15 mouse cellular contexts compared by ENCODE assay signal in genomic region chr17:87118966-87119526, GRCm38 (mm10). TPM values are rescaled to one million over a fixed set of nuclear protein-coding genes. Genes with fewer than 3 reads are reported as not detected.
A peak's percentile ranks its signal among the peaks of the same experiment; 100 is the strongest.
DNase-seq lines count a peak whose midpoint lies in the region; ATAC-seq and TF ChIP-seq lines count a peak whose summit lies in the region.
"Had no signal": no experiment of that assay in that cellular context is flagged by ENCODE, and none has a peak within 500 bp of the region (broad histone marks: within the 10 kb centered on the region; RNA-seq: fewer than 3 reads in every experiment).

No protein-coding gene starts in this region.

- H3K9me3 ChIP-seq in liver, embryonic 11.5 days (ENCODE audit: control insufficient read depth, low read length) = no peaks in the 10 kb centered on the region
- no peaks in the 10 kb centered on the region for H3K9me3 ChIP-seq in liver, embryonic 14.5 days (ENCODE audit: control insufficient read depth, low read length)
- H3K9me3 ChIP-seq: embryonic facial prominence, embryonic 13.5 days; forebrain, embryonic 10.5 days; kidney, embryonic 15.5 days; liver, embryonic 15.5 days had no signal

- peak; percentile 62 for TF ChIP-seq EP300 in liver, embryonic 14.5 days (IDR thresholded peaks at IDR 0.05; ENCODE audit: low read depth)

- H3K4me2 ChIP-seq in liver, embryonic 11.5 days = no peak overlapping the region
- no peak overlapping the region for H3K4me2 ChIP-seq in liver, embryonic 14.5 days (ENCODE audit: low read depth)
- H3K4me2 ChIP-seq: embryonic facial prominence, embryonic 13.5 days; kidney, embryonic 15.5 days; liver, embryonic 15.5 days; midbrain, embryonic 11.5 days had no signal

- peak; percentile 51 for ATAC-seq in liver, embryonic 11.5 days (replicated peaks; ENCODE audit: low FRiP score)
- ATAC-seq in activated CD4-positive, CD25-positive, alpha-beta regulatory T cell, adult 4 months = peak; percentile 92
- peak; percentile 53 for ATAC-seq in liver, embryonic 14.5 days (ENCODE audit: insufficient read depth)

- TF ChIP-seq CTCF in liver, embryonic 14.5 days (IDR thresholded peaks at IDR 0.05; ENCODE audit: low read depth) = no peak

- H3K36me3 ChIP-seq in liver, embryonic 11.5 days (ENCODE audit: control insufficient read depth, insufficient read depth, low read length) = no peaks in the 10 kb centered on the region
- H3K36me3 ChIP-seq in liver, embryonic 14.5 days (replicated peaks; ENCODE audit: control insufficient read depth, insufficient read depth, low read depth) = no peaks in the 10 kb centered on the region
- H3K36me3 ChIP-seq: liver, embryonic 15.5 days had no signal

- 61% methylated on average over 7 of the region's 7 CpGs for whole genome bisulfite sequencing in liver, embryonic 11.5 days
- WGBS in liver, embryonic 14.5 days (ENCODE audit: insufficient replicate concordance) = 25% methylated on average over 7 of the region's 7 CpGs

- peaks cover 6% of the 10 kb centered on the region; the same call in 1 of the 2 replicates for H3K4me1 ChIP-seq in liver, embryonic 11.5 days (replicated peaks; ENCODE audit: control insufficient read depth, insufficient read depth, low read length)
- peaks cover 0 to 11% of the 10 kb centered on the region in 2 experiments; a peak in 2 of 4 replicates for H3K4me1 ChIP-seq in liver, embryonic 14.5 days (replicated peaks; ENCODE audit: control insufficient read depth in 2 of 2, insufficient read depth in 2 of 2, low read length in 1 of 2)
- H3K4me1 ChIP-seq: embryonic facial prominence, embryonic 13.5 days; liver, embryonic 15.5 days had no signal

- no peaks in the 10 kb centered on the region for H3K27me3 ChIP-seq in liver, embryonic 11.5 days (replicated peaks; ENCODE audit: control insufficient read depth, insufficient read depth, low read length)
- H3K27me3 ChIP-seq in liver, embryonic 14.5 days (ENCODE audit: control insufficient read depth, insufficient read depth, low read length) = no peaks in the 10 kb centered on the region
- H3K27me3 ChIP-seq: embryonic facial prominence, embryonic 13.5 days; kidney, embryonic 15.5 days; liver, embryonic 15.5 days had no signal

- no peak overlapping the region for H3K9ac ChIP-seq in liver, embryonic 11.5 days (ENCODE audit: low read depth, low read length)
- no peak overlapping the region for H3K9ac ChIP-seq in liver, embryonic 14.5 days (replicated peaks)
- H3K9ac ChIP-seq: embryonic facial prominence, embryonic 13.5 days; kidney, embryonic 15.5 days; liver, embryonic 15.5 days had no signal

- no peak overlapping the region for H3K4me3 ChIP-seq in liver, embryonic 11.5 days (ENCODE audit: low read depth, low read length)
- H3K4me3 ChIP-seq in liver, embryonic 14.5 days (ENCODE audit: insufficient read depth in 1 of 2, low read depth in 2 of 2, low read length in 2 of 2) = no peak overlapping the region
- H3K4me3 ChIP-seq: embryonic facial prominence, embryonic 13.5 days; forebrain, embryonic 10.5 days; kidney, embryonic 15.5 days; liver, embryonic 15.5 days had no signal

- H3K27ac ChIP-seq in liver, embryonic 11.5 days (ENCODE audit: low read depth, low read length) = peak overlapping the region; percentile 26
- H3K27ac ChIP-seq in liver, embryonic 14.5 days = no peak overlapping the region
- H3K27ac ChIP-seq: embryonic facial prominence, embryonic 13.5 days; forebrain, embryonic 10.5 days; kidney, embryonic 15.5 days; liver, embryonic 15.5 days had no signal

- DNase-seq in liver, embryonic 11.5 days (ENCODE audit: low spot score) = no peak
- DNase-seq in liver = no peak
- no peak for DNase-seq in liver, embryonic 14.5 days (ENCODE audit: low read depth in 3 of 3, low spot score in 3 of 3)
- no peak for DNase-seq in kidney, postnatal 25 days
- no peak for DNase-seq in retina, postnatal 1 day
- no peak for DNase-seq in gastrocnemius, adult 18-20 months (ENCODE audit: low spot score)
- no peak for DNase-seq in gastrocnemius, postnatal 10 days
- DNase-seq: cerebellum, adult 18-20 months; thymus, adult 18-20 months had no signal

RNA-seq across cellular contexts. Expression of gene Socs5, which starts 11.6 kb away (rescaled TPM):
- 7.1 and 7.9 TPM in 2 replicates for polyA plus RNA-seq in liver, embryonic 11.5 days (2014; fragmentation: Nextera tagmentation; extraction: Ambion mirVana)
- polyA plus RNA-seq in activated CD4-positive, CD25-positive, alpha-beta regulatory T cell, adult 4 months (2017; shearing (Covaris generic)) = 1 to 10 TPM; 5.7 to 7.9 TPM
- 1.4 and 1.6 TPM in 2 replicates for polyA plus RNA-seq in liver, embryonic 14.5 days (2012; rRNA removed)
- 1.6 and 2.2 TPM in 2 replicates for polyA plus RNA-seq in liver, embryonic 14.5 days (2014; fragmentation: Nextera tagmentation; extraction: Ambion mirVana)
- 10 to 100 TPM; 12.6 to 16.5 TPM for total RNA-seq in gastrocnemius, adult 18-20 months (2021)
- total RNA-seq in gastrocnemius, postnatal 10 days (2021) = 10 to 100 TPM; 12.3 to 15.0 TPM
